Mouse (Mus musculus): Measurements from ENCODE around the gene Tmcc2.

The Tmcc2 gene

GRCm38 (mm10) chr1:132391580-132392022 lies 520 bp upstream of the Tmcc2 start:
- DNase-seq (ENCODE audit: low read depth, low spot score), result peak; percentile 54

GRCm38 (mm10) chr1:132389886-132390585 lies 1.0 kb downstream of the Tmcc2 start:
- no peak for DNase-seq (ENCODE audit: low read depth, low spot score)

- DNase-seq (ENCODE audit: low read depth, low spot score), result no peak
Measured at GRCm38 (mm10) chr1:132388813-132389803, 2.0 kb downstream of the Tmcc2 start.

GRCm38 (mm10) chr1:132387943-132388342 lies 3.1 kb downstream of the Tmcc2 start:
- DNase-seq (ENCODE audit: low read depth, low spot score), result no peak

- no peak for DNase-seq (ENCODE audit: low read depth, low spot score)
Measured at GRCm38 (mm10) chr1:132386266-132386665, 4.8 kb downstream of the Tmcc2 start.

GRCm38 (mm10) chr1:132385711-132386110 lies 5.4 kb downstream of the Tmcc2 start:
- no peak for DNase-seq (ENCODE audit: low read depth, low spot score)

- no peak for DNase-seq (ENCODE audit: low read depth, low spot score)
Measured at GRCm38 (mm10) chr1:132385266-132385665, 5.8 kb downstream of the Tmcc2 start.

- DNase-seq (ENCODE audit: low read depth, low spot score), result no peak
Measured at GRCm38 (mm10) chr1:132384001-132384554, 7.0 kb downstream of the Tmcc2 start.

- DNase-seq (ENCODE audit: low read depth, low spot score), result no peak
Measured at GRCm38 (mm10) chr1:132381929-132382328, 9.2 kb downstream of the Tmcc2 start.

- no peak for DNase-seq (ENCODE audit: low read depth, low spot score)
Measured at GRCm38 (mm10) chr1:132380550-132381100, 10.5 kb downstream of the Tmcc2 start.

- no peak for DNase-seq (ENCODE audit: low read depth, low spot score)
Measured at GRCm38 (mm10) chr1:132377811-132378210, 13.3 kb downstream of the Tmcc2 start.

GRCm38 (mm10) chr1:132377055-132377365 lies 14.1 kb downstream of the Tmcc2 start:
- no peak for DNase-seq (ENCODE audit: low read depth, low spot score)

GRCm38 (mm10) chr1:132376211-132377054 lies 14.6 kb downstream of the Tmcc2 start:
- no peak for DNase-seq (ENCODE audit: low read depth, low spot score)

- no peak for DNase-seq (ENCODE audit: low read depth, low spot score)
Measured at GRCm38 (mm10) chr1:132375256-132375655, 15.8 kb downstream of the Tmcc2 start.

- DNase-seq (ENCODE audit: low read depth, low spot score), result no peak
Measured at GRCm38 (mm10) chr1:132374873-132375244, 16.2 kb downstream of the Tmcc2 start.

GRCm38 (mm10) chr1:132374140-132374872 lies 16.8 kb downstream of the Tmcc2 start:
- DNase-seq (ENCODE audit: low read depth, low spot score), result no peak

- DNase-seq (ENCODE audit: low read depth, low spot score), result no peak
Measured at GRCm38 (mm10) chr1:132372896-132373534, 18.1 kb downstream of the Tmcc2 start.

- no peak for DNase-seq (ENCODE audit: low read depth, low spot score)
Measured at GRCm38 (mm10) chr1:132372354-132372753, 18.7 kb downstream of the Tmcc2 start.

GRCm38 (mm10) chr1:132371298-132372081 lies 19.6 kb downstream of the Tmcc2 start:
- DNase-seq (ENCODE audit: low read depth, low spot score), result no peak

Data from retina, postnatal 7 days (tissue).